Mouse (Mus musculus): ENCODE measurements around the gene Cfap52. TPM values are rescaled to one million over a fixed set of nuclear protein-coding genes. Genes with fewer than 3 reads are reported as not detected.

The Cfap52 gene
- polyA plus RNA-seq, 1 experiment from 2014 or later = 0.74 TPM

DNA sequence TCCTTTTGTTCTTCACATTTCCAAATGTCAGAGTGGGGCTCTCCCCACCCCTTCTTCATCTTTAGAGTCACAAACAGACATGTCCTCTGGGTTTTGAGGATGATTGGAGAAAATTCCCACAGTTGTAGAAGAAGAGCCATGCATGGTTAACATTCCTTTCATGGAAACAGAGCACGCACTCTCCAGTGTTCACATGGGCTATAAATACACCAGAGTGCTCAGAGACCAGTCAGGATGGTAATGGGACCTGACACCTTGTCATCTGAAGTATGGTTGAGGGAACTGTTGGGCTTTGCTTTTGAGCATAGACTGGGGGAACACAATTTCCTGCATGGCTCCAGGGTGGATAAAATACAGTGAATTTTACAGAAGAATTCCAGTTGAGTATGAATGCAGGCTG is 7.2 kb upstream of the Cfap52 start:
- Histone ChIP-seq H3K27me3 (ENCODE audit: poor library complexity, severe bottlenecking) (no peaks in the 10 kb centered on the region), H3K4me1 (peaks cover 5% of the 10 kb centered on the region), H3K9me3 (no peaks in the 10 kb centered on the region), H3K36me3 (replicated peaks) (peaks cover 27% of the 10 kb centered on the region), H3K4me3 (no peak overlapping the region), H3K27ac (no peak overlapping the region)
- no peak for DNase-seq (ENCODE audit: extremely low spot score, low spot score)
- 85% methylated on average over 1 of the region's 1 CpGs for WGBS

DNA sequence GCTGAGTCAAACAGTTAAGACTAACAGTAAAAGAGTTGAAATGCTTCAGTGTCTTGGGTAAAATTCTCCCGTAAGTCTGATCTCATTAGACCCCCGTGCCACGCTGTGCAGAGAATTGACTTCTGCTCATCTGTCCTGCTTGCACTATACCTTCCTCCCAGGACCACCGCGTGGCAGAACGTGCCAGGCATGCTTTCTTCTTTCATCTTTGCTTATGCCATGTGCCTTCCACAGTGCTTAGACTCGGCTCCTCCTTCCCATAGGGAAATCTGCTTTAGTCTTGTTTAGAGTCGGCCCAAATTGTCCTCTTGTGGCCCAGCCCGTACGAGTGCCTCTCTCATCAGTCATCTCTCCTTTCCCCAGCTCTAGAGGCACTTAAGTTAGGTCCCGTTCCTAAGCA is 2.4 kb upstream of the Cfap52 start:
- Histone ChIP-seq H3K27ac (no peak overlapping the region), H3K4me3 (peak overlapping the region; percentile 88; the same call in 1 of the 2 replicates), H3K36me3 (replicated peaks) (peaks cover 17% of the 10 kb centered on the region), H3K27me3 (ENCODE audit: poor library complexity, severe bottlenecking) (no peaks in the 10 kb centered on the region), H3K9me3 (no peaks in the 10 kb centered on the region), H3K4me1 (peaks cover 26% of the 10 kb centered on the region)
- DNase-seq (ENCODE audit: extremely low spot score, low spot score) = no peak
- 84% methylated on average over 11 of the region's 11 CpGs for WGBS

GRCm38 (mm10) chr11:67965905-67966878 is 741 bp upstream of the Cfap52 start, which contains the start of gene Stx8:
TSS of gene Stx8 (plus strand) at chr11:67966193.
- under 1% methylated on average over 28 of the region's 28 CpGs for WGBS
- H3K36me3 ChIP-seq (replicated peaks) = peaks cover 12% of the 10 kb centered on the region
- peak within 1 kb of the TSS; percentile 86 for H3K27ac ChIP-seq

GRCm38 (mm10) chr11:67964110-67964509 is 1.3 kb downstream of the Cfap52 start:
- no peak overlapping the region for H3K4me3 ChIP-seq
- no peaks in the 10 kb centered on the region for H3K36me3 ChIP-seq (replicated peaks)

More at GRCm38 (mm10) chr11:67965905-67966878, 741 bp upstream of the Cfap52 start, which contains the start of gene Stx8:
- H3K9me3 ChIP-seq = no peaks in the 10 kb centered on the region
- H3K4me1 ChIP-seq = peaks cover 26% of the 10 kb centered on the region
- DNase-seq (ENCODE audit: extremely low spot score, low spot score) = peak; percentile 90
- H3K4me3 ChIP-seq = peak within 1 kb of the TSS; percentile 88
- H3K27me3 ChIP-seq (ENCODE audit: poor library complexity, severe bottlenecking) = no peaks in the 10 kb centered on the region

GRCm38 (mm10) chr11:67954413-67954812 is 11.0 kb downstream of the Cfap52 start:
- H3K9me3 ChIP-seq = no peaks in the 10 kb centered on the region
- WGBS = 88% methylated on average over 6 of the region's 6 CpGs
- no peak overlapping the region for H3K4me3 ChIP-seq
- H3K27ac ChIP-seq = no peak overlapping the region
- no peaks in the 10 kb centered on the region for H3K4me1 ChIP-seq
- DNase-seq (ENCODE audit: extremely low spot score, low spot score) = no peak
- no peaks in the 10 kb centered on the region for H3K27me3 ChIP-seq (ENCODE audit: poor library complexity, severe bottlenecking)
- no peaks in the 10 kb centered on the region for H3K36me3 ChIP-seq (replicated peaks)

More at GRCm38 (mm10) chr11:67964110-67964509, 1.3 kb downstream of the Cfap52 start:
- no peaks in the 10 kb centered on the region for H3K9me3 ChIP-seq
- DNase-seq (ENCODE audit: extremely low spot score, low spot score) = no peak
- H3K27ac ChIP-seq = no peak overlapping the region
- peaks cover 26% of the 10 kb centered on the region for H3K4me1 ChIP-seq
- no peaks in the 10 kb centered on the region for H3K27me3 ChIP-seq (ENCODE audit: poor library complexity, severe bottlenecking)
- 77% methylated on average over 6 of the region's 6 CpGs for WGBS

GRCm38 (mm10) chr11:67953604-67954003 is 11.8 kb downstream of the Cfap52 start:
- Histone ChIP-seq H3K4me3 (no peak overlapping the region), H3K27me3 (ENCODE audit: poor library complexity, severe bottlenecking) (no peaks in the 10 kb centered on the region), H3K4me1 (no peaks in the 10 kb centered on the region), H3K36me3 (replicated peaks) (no peaks in the 10 kb centered on the region), H3K27ac (no peak overlapping the region), H3K9me3 (no peaks in the 10 kb centered on the region)
- WGBS = 88% methylated on average over 5 of the region's 5 CpGs
- no peak for DNase-seq (ENCODE audit: extremely low spot score, low spot score)

DNA sequence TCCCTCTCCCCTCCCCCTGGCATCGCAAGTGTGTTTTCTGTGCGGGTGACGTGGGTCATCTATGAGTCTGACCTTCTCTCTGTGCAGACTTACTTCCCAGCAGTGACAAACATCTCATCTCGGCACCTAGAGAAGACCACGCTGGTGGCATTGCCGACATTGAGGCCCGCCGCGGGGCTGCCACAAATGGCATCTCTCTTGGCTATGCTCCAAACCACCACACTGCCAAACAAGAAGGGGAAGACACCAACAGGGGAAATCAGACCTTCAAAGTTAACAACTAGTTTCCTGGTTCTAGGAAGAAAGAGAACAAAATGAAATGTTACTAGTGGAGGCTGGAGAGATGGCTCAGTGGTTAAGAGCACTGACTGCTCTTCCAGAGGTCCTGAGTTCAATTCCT is 16.0 kb downstream of the Cfap52 start:
- Histone ChIP-seq H3K36me3 (replicated peaks) (no peaks in the 10 kb centered on the region), H3K27ac (no peak overlapping the region), H3K4me3 (no peak overlapping the region), H3K9me3 (no peaks in the 10 kb centered on the region), H3K4me1 (no peaks in the 10 kb centered on the region), H3K27me3 (ENCODE audit: poor library complexity, severe bottlenecking) (no peaks in the 10 kb centered on the region)
- DNase-seq (ENCODE audit: extremely low spot score, low spot score) = no peak
- WGBS = 87% methylated on average over 9 of the region's 9 CpGs

DNA sequence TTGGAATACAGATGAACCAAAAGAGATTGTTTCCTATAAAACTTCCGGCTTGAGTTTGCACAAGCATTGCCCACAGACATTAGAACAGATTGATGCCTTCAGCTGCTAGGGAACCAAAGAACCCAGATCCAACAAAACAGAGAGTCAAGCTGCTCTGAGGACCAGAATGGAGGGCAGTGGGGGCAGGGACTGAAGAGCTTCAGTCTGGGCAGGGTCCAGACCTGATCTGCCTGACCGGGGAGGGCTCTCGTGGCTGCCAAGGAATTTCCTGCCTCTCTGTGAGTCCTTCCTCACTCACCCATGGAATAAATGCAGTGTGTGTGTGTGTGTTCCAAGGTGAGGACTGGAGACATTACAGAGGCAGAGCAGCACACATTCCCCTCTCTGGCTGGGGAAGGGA is 17.2 kb downstream of the Cfap52 start:
- Histone ChIP-seq H3K4me1 (no peaks in the 10 kb centered on the region), H3K9me3 (no peaks in the 10 kb centered on the region), H3K27me3 (ENCODE audit: poor library complexity, severe bottlenecking) (no peaks in the 10 kb centered on the region), H3K4me3 (no peak overlapping the region), H3K36me3 (replicated peaks) (no peaks in the 10 kb centered on the region), H3K27ac (no peak overlapping the region)
- 58% methylated on average over 3 of the region's 3 CpGs for WGBS
- no peak for DNase-seq (ENCODE audit: extremely low spot score, low spot score)

- no peak overlapping the region for H3K27ac ChIP-seq
- no peaks in the 10 kb centered on the region for H3K9me3 ChIP-seq
- DNase-seq (ENCODE audit: extremely low spot score, low spot score) = no peak
- H3K27me3 ChIP-seq (ENCODE audit: poor library complexity, severe bottlenecking) = no peaks in the 10 kb centered on the region
- no peaks in the 10 kb centered on the region for H3K36me3 ChIP-seq (replicated peaks)
- H3K4me3 ChIP-seq = no peak overlapping the region
- H3K4me1 ChIP-seq = peaks cover under 1% of the 10 kb centered on the region; the same call in 1 of the 2 replicates
- 96% methylated on average over 3 of the region's 3 CpGs for WGBS
Measured at GRCm38 (mm10) chr11:67932156-67932555, 33.3 kb downstream of the Cfap52 start.

GRCm38 (mm10) chr11:67926348-67927055 is 38.9 kb downstream of the Cfap52 start:
- peaks cover 27% of the 10 kb centered on the region for H3K4me1 ChIP-seq
- no peaks in the 10 kb centered on the region for H3K36me3 ChIP-seq (replicated peaks)
- DNase-seq (ENCODE audit: extremely low spot score, low spot score) = no peak
- peaks cover 6% of the 10 kb centered on the region for H3K27me3 ChIP-seq (ENCODE audit: poor library complexity, severe bottlenecking)
- H3K9me3 ChIP-seq = no peaks in the 10 kb centered on the region
- no peak overlapping the region for H3K27ac ChIP-seq
- whole genome bisulfite sequencing = 21% methylated on average over 13 of the region's 15 CpGs
- H3K4me3 ChIP-seq = no peak overlapping the region; the same call in 1 of the 2 replicates

DNA sequence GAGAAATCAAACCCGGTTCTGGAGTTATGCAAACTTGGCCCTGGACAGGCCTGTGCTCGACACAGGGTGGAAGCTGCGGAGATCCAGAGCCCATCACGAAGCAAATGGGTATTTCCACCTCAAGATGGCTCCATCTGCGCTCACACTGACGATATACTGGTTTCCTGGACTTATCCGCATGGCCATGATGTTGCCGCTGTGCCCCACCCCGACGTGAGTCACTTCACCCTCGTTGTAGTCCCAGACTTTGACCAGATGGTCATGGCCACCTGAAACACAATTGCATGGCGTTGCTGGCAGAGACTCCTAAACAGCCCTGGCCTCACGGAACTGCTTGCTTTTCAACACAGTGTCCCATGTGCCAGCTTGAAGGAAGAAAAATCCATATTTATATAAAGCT is 40.5 kb downstream of the Cfap52 start:
- no peak for DNase-seq (ENCODE audit: extremely low spot score, low spot score)
- H3K4me3 ChIP-seq = no peak overlapping the region
- peaks cover 33% of the 10 kb centered on the region for H3K4me1 ChIP-seq
- no peaks in the 10 kb centered on the region for H3K36me3 ChIP-seq (replicated peaks)
- H3K9me3 ChIP-seq = no peaks in the 10 kb centered on the region
- WGBS = 91% methylated on average over 13 of the region's 13 CpGs
- H3K27me3 ChIP-seq (ENCODE audit: poor library complexity, severe bottlenecking) = peaks cover 21% of the 10 kb centered on the region
- H3K27ac ChIP-seq = no peak overlapping the region

DNA sequence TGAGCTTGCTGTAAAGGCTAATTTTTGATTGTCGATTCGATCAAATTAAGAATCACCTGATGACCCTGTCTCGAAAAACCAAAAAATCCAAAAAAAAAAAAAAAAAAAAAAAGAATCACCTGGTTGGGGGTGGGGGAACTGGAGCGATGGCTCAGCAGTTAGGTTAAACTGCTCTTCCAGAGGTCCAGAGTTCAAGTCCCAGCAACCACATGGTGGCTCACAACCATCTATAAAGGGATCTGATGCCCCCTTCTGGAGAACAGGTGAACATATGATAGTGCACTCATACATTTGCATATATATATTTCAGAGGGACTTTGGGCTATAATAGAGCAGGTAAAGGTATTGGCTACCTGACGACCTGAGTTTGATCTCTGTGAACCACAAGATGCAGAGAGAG is 41.7 kb downstream of the Cfap52 start:
- no peak overlapping the region for H3K27ac ChIP-seq
- peaks cover 33% of the 10 kb centered on the region for H3K4me1 ChIP-seq
- 97% methylated on average over 5 of the region's 5 CpGs for WGBS
- H3K36me3 ChIP-seq (replicated peaks) = no peaks in the 10 kb centered on the region
- no peaks in the 10 kb centered on the region for H3K9me3 ChIP-seq
- peaks cover 34% of the 10 kb centered on the region for H3K27me3 ChIP-seq (ENCODE audit: poor library complexity, severe bottlenecking)
- DNase-seq (ENCODE audit: extremely low spot score, low spot score) = no peak
- H3K4me3 ChIP-seq = no peak overlapping the region

GRCm38 (mm10) chr11:67922755-67923125 is 42.7 kb downstream of the Cfap52 start:
- under 1% methylated on average over 12 of the region's 12 CpGs for WGBS
- peaks cover 37% of the 10 kb centered on the region for H3K27me3 ChIP-seq (ENCODE audit: poor library complexity, severe bottlenecking)
- DNase-seq (ENCODE audit: extremely low spot score, low spot score) = peak; percentile 81
- no peaks in the 10 kb centered on the region for H3K9me3 ChIP-seq
- H3K4me3 ChIP-seq = peak overlapping the region; percentile 77
- H3K27ac ChIP-seq = peak overlapping the region; percentile 82; the same call in 1 of the 2 replicates
- no peaks in the 10 kb centered on the region for H3K36me3 ChIP-seq (replicated peaks)
- peaks cover 33% of the 10 kb centered on the region for H3K4me1 ChIP-seq

All from forebrain, embryonic 10.5 days (tissue).